Mouse (Mus musculus) left cerebral cortex, postnatal 25 days (tissue): ENCODE data around the gene Tbc1d9. TPM values are rescaled to one million over a fixed set of nuclear protein-coding genes. Genes with fewer than 3 reads are reported as not detected.

Experiments
- DNase-seq, 2 experiments: peaks; one replicate each; pipeline ENCODE4 v3.0.0; 2022; ENCODE audit warnings: low spot score in 2 of 2, mixed read lengths in 1 of 2
- intact Hi-C: fragments of 180-260 bp; cut with DNase I; formaldehyde crosslinking; loops from one replicate; pipeline ENCODE4 v1.15.1; 2025
- total RNA-seq, 2 experiments: library from RNA; stranded (reverse); gene quantifications; 2 replicates each; pipeline ENCODE4 v1.2.3; 2021

Gene Tbc1d9
- total RNA-seq, result 100 to 1,000 TPM in 1 of 2 experiments, 10 to 100 TPM in 1; 98.7 to 106 TPM

- peak; percentile 73 to 81 for DNase-seq
- intact Hi-C loops, result loop anchor here (5.0 kb wide), 2 partner anchors 77 to 303 kb away; partner anchors contain the start of gene Rnf150
Observed at GRCm38 (mm10) chr8:83165235-83165930, at the start of gene Tbc1d9. Gene Tbc1d9 (plus strand): TSS chr8:83165352.

DNA sequence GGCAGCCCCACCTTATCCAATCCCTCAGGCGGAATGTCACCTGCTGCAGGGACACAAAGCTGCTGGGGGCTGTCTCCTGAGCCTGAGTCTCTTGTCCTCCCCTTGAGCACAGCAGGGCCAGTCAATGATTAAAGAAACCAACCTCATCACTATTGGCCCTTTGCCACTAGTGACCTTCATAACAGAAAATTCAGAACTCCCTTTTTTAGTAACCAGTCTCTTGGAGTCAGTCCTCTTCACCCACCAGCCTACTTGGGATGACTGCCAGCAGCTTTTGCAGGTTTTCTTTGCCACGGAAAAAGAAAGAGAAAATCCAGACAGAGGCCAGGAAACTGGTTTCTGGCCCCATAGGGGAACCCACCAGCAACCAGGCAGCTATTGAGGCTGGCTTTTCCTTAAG is 30.1 kb upstream of the Tbc1d9 start:
- peak in 1 of 2 experiments; percentile 50 for DNase-seq
- intact Hi-C loops, result no loop called here

- DNase-seq, result no peak
- intact Hi-C loops, result no loop called here
Observed at GRCm38 (mm10) chr8:83140068-83140467, 25.1 kb upstream of the Tbc1d9 start.

- intact Hi-C loops, result no loop called here
- peak in 1 of 2 experiments; percentile 16 for DNase-seq
Observed at GRCm38 (mm10) chr8:83140701-83141111, 24.4 kb upstream of the Tbc1d9 start.

- intact Hi-C loops, result no loop called here
Observed at GRCm38 (mm10) chr8:83141358-83141757, 23.8 kb upstream of the Tbc1d9 start.

GRCm38 (mm10) chr8:83144601-83145000 is 20.6 kb upstream of the Tbc1d9 start:
- no peak for DNase-seq
- intact Hi-C loops, result no loop called here

More at GRCm38 (mm10) chr8:83141358-83141757, 23.8 kb upstream of the Tbc1d9 start:
- peak in 1 of 2 experiments; percentile 21 for DNase-seq

DNA sequence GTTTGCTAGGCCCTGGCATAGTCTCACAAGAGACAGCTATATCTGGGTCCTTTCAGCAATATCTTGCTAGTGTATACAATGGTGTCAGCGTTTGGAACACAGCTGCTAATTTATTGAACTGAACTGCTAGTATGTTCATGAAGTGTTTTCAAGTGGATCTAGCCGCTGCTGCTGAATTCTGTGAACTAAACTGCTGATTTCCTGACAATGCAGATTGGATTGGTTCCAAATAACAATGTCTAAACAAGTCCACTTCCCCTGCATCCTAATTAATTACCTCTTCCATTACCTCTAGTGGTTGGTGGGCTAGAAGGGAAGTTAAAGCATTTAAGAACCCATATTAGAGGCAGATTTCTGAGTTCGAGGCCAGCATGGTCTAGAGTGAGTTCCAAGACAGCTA is 19.7 kb upstream of the Tbc1d9 start:
- intact Hi-C loops, result no loop called here
- no peak for DNase-seq

DNA sequence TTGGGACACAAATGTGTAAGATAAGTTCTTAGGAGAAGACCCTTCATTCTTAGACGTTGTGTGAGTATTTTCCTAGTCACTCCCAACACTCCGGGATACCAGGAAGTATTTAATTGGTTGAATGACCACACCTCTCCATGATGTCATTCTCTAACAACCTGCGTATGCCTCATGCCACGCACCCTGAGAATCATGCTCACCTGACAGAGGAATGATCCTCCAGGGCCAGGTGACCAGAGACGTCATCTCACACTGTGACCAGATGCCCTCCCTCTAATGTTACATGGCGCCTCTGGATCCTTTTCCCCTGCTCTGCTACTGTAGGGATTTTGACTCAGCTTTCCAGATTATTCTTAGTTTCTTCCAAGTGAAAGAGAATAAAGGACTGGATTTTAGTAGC is 16.0 kb upstream of the Tbc1d9 start:
- intact Hi-C loops, result no loop called here
- no peak for DNase-seq

GRCm38 (mm10) chr8:83152055-83152454 is 13.1 kb upstream of the Tbc1d9 start:
- DNase-seq, result no peak
- intact Hi-C loops, result no loop called here

- DNase-seq, result no peak
- intact Hi-C loops, result no loop called here
Observed at GRCm38 (mm10) chr8:83152470-83152869, 12.7 kb upstream of the Tbc1d9 start.

DNA sequence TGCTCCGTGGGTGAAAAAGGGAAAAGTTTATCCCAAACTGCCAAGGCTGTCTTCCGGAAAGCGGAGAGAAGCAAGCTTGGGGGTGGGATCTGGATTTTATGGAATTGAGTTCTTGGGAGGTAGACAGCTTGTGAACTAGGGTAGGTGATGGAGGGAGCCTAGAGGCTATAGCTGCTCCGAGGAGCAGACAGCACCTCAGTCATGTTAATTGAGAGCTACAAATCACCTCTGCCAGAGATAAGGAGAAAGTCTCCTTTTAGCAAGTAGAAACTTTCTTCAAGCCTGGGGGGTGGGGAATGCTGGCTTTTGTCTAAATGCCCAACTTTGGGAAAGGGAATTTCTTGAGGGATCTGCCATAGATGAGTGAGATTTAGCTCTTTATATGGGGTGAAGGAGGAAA is 10.0 kb upstream of the Tbc1d9 start:
- intact Hi-C loops, result no loop called here
- peak in 1 of 2 experiments; percentile 63 for DNase-seq

- DNase-seq, result no peak
- intact Hi-C loops, result no loop called here
Observed at GRCm38 (mm10) chr8:83158971-83159370, 6.2 kb upstream of the Tbc1d9 start.

DNA sequence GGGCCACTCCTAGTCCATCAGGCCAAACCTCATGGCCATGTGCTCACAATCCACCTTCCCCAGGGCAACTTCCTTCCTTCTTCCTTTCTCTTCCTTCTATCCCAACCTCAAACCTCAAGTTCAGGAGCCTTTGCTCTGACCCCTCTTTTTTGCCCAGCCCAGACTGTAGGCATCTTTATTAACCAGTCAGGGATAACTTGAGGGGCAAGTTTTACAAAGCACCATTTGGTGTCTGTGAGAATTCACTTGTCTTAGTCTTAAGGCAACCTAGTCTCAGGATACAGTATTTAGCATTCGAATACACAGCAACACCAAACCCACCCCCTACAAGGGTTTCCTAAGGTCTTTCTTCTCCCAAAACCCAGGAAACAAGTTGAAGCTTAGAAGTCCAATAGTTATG is 5.5 kb upstream of the Tbc1d9 start:
- no peak for DNase-seq
- intact Hi-C loops, result no loop called here

DNA sequence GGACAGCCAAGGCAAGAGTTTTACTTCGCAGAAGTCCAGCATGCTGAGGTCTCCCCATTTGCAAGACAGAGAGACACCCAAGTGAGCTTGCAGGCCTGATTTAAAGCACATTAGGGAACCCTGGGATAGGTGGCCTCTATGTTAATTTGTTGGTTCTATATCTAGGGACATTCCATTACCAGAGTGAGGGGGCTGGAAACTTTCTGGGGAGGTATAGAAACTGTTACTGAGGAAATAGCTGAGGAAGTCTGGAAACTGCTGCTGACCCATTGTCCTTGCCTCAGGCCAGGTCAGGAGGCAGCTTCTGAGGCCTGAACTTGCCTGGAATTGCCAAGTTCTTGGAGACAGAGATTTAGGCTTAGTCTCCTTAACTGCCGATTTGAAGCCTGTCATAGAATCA is 4.5 kb upstream of the Tbc1d9 start:
- intact Hi-C loops, result no loop called here
- no peak for DNase-seq

- peak; percentile 49 to 71 for DNase-seq
- intact Hi-C loops, result loop anchor here (5.0 kb wide), 2 partner anchors 76 to 304 kb away; partner anchors contain the start of gene Rnf150
Observed at GRCm38 (mm10) chr8:83165931-83166867, 1.0 kb downstream of the Tbc1d9 start, which contains the start of gene Gm10645. Gene Gm10645 (minus strand): TSS chr8:83166170.

GRCm38 (mm10) chr8:83167932-83168331 is 2.8 kb downstream of the Tbc1d9 start:
- intact Hi-C loops, result loop anchor here (5.0 kb wide), 2 partner anchors 74 to 306 kb away; partner anchors contain the start of gene Rnf150

DNA sequence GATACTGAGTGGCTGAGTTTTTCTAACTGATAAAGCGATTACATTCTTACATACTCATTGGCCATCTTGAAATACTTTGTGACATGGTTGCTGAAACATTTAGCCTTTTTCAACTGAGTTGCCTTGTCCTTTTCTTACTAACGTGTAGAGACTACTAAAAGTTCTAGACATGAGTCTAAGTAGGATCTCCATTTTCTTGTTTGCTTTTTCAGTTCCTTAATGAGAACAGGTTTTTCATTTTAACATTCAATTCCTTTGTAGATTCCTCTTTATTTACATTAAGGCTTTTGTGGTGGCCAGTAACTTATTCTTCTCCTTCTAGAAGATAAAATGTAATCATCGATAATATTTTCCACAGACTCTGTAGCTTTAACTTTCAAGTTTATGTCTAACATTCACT is 4.0 kb downstream of the Tbc1d9 start:
- no peak for DNase-seq
- intact Hi-C loops, result loop anchor here (5.0 kb wide), 2 partner anchors 73 to 307 kb away; partner anchors contain the start of gene Rnf150

More at GRCm38 (mm10) chr8:83167932-83168331, 2.8 kb downstream of the Tbc1d9 start:
- DNase-seq, result no peak

GRCm38 (mm10) chr8:83169709-83170108 is 4.6 kb downstream of the Tbc1d9 start:
- DNase-seq, result no peak
- intact Hi-C loops, result loop anchor here (5.0 kb wide), 2 partner anchors 73 to 307 kb away; partner anchors contain the start of gene Rnf150

- DNase-seq, result no peak
- intact Hi-C loops, result no loop called here
Observed at GRCm38 (mm10) chr8:83170894-83171293, 5.7 kb downstream of the Tbc1d9 start.

DNA sequence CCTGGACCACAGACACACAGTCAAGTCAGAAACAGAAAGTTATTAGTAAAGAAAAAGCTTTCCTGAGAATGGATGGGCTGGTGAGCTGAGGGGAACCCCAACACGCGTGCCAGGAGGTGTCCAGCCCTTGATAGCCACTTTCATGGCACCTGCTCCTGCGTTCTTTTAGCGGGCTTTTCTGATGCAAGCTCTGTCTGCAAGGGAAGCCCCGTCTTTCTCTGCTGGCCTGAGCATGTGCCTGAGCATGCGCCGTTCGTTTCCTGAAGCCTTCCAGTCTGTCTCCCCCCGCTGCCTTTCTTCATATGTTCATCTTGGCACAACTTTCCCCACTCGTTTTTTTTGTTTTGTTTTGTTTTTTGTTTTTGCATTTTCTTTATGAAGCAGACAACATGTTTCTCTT is 10.5 kb downstream of the Tbc1d9 start:
- peak in 1 of 2 experiments; percentile 43 for DNase-seq

More for the DNA sequence above, 10.5 kb downstream of the Tbc1d9 start:
- intact Hi-C loops, result no loop called here
